Mouse (Mus musculus) erythroblast, embryonic 14.5 days (primary cell): ENCODE measurements around the gene Ptrh1.

Experiments
- GATA1 ChIP-seq: IDR thresholded peaks from 2 replicates; pipeline ENCODE4 v1.6.1; 2012; ENCODE audit warnings: low read length, inconsistent platforms, mixed read lengths
- TAL1 ChIP-seq: IDR thresholded peaks from 3 replicates; pipeline ENCODE4 v1.6.1; 2012; ENCODE audit warnings: low read length, inconsistent platforms, mixed read lengths

- TF ChIP-seq GATA1 (no peak), TAL1 (no peak)
Observed at GRCm38 (mm10) chr2:32778081-32778480, 2.5 kb downstream of the Ptrh1 start.
